Mouse (Mus musculus) neural tube, embryonic 11.5 days (tissue): ENCODE results near the gene Psd. TPM values are rescaled to one million over a fixed set of nuclear protein-coding genes. Genes with fewer than 3 reads are reported as not detected.

ENCODE experiments used
- ATAC-seq: fragments of 200-750 bp; cut with Nextera tagmentation; 2 replicates; pipeline ENCODE4 v1.8.0; 2017; ENCODE audit warnings: moderate number of reproducible peaks, mild to moderate bottlenecking, moderate TSS enrichment, moderate library complexity; ENCODE audit not compliant: insufficient read depth, low FRiP score, low TSS enrichment
- DNase-seq: peaks from one replicate; pipeline ENCODE4 v3.0.0-alpha.2; 2015; ENCODE audit warnings: low spot score
- H3K27ac ChIP-seq: fragments of 300-500 bp; sonication (generic); 2 replicates; pipeline ENCODE4 v1.5.1; 2014; ENCODE audit warnings: low read depth, mild to moderate bottlenecking, low read length
- H3K27me3 ChIP-seq: fragments of 300-500 bp; sonication (generic); 2 replicates; pipeline ENCODE4 v1.6.1; 2014; ENCODE audit warnings: mild to moderate bottlenecking, low read length, mixed read lengths; ENCODE audit not compliant: control insufficient read depth, insufficient read depth
- H3K36me3 ChIP-seq: fragments of 300-500 bp; sonication (generic); 2 replicates; pipeline ENCODE4 v1.6.1; 2014; ENCODE audit warnings: mild to moderate bottlenecking, low read length, moderate library complexity, mixed read lengths; ENCODE audit not compliant: control insufficient read depth, insufficient read depth
- H3K4me1 ChIP-seq: fragments of 300-500 bp; sonication (generic); 2 replicates; pipeline ENCODE4 v1.6.1; 2014; ENCODE audit warnings: low read length, mixed read lengths; ENCODE audit not compliant: control insufficient read depth, insufficient read depth
- H3K4me2 ChIP-seq: fragments of 300-500 bp; sonication (generic); 2 replicates; pipeline ENCODE4 v1.6.1; 2014; ENCODE audit warnings: low read depth, mild to moderate bottlenecking, moderate library complexity
- H3K4me3 ChIP-seq: fragments of 300-500 bp; sonication (generic); 2 replicates; pipeline ENCODE4 v1.5.1; 2014; ENCODE audit warnings: low read depth, low read length
- H3K9ac ChIP-seq: fragments of 300-500 bp; sonication (generic); 2 replicates; pipeline ENCODE4 v1.6.1; 2014; ENCODE audit warnings: mild to moderate bottlenecking, low read length
- H3K9me3 ChIP-seq: fragments of 300-500 bp; sonication (generic); 2 replicates; pipeline ENCODE4 v1.6.1; 2016; ENCODE audit warnings: low read length; ENCODE audit not compliant: control insufficient read depth
- WGBS: fragments of 180-500 bp; shearing (Covaris S2); extraction: QIAGEN DNeasy Blood & Tissue Kit; methylation state at CpG from one replicate; pipeline ENCODE4 v1.1.7; 2014; 5-methylcytosine and 5-hydroxymethylcytosine counted together
- polyA plus RNA-seq: library from polyadenylated mRNA; unstranded; fragments of >200 nt; fragmentation: Nextera tagmentation; extraction: Ambion mirVana; gene quantifications from 2 replicates; pipeline ENCODE4 v1.2.1, GENCODE M21; 2014

Gene Psd
- polyA plus RNA-seq, 1 experiment from 2014 or later, result 10.9 TPM

GRCm38 (mm10) chr19:46331936-46332335, 5.0 kb upstream of the Psd start:
- H3K27me3 ChIP-seq, result 0 out of 2 replicates have a peak, but pooled peaks cover 4% of the 10 kb centered on the region
- H3K4me3 ChIP-seq, result no peak overlapping the region
- H3K9ac ChIP-seq, result no peak overlapping the region
- no peak for DNase-seq
- no peak overlapping the region for H3K4me2 ChIP-seq
- peaks cover 2% of the 10 kb centered on the region; the same call in 1 of the 2 replicates for H3K36me3 ChIP-seq
- no peaks in the 10 kb centered on the region for H3K9me3 ChIP-seq
- ATAC-seq, result no peak
- H3K4me1 ChIP-seq, result peaks cover 16% of the 10 kb centered on the region
- H3K27ac ChIP-seq, result no peak overlapping the region
- 87% methylated on average over 3 of the region's 3 CpGs for WGBS

- no peak overlapping the region for H3K4me2 ChIP-seq
- peaks cover 2% of the 10 kb centered on the region; the same call in 1 of the 2 replicates for H3K36me3 ChIP-seq
- DNase-seq, result no peak
- no peak for ATAC-seq
- peaks cover 6% of the 10 kb centered on the region; the same call in 1 of the 2 replicates for H3K27me3 ChIP-seq
- H3K9ac ChIP-seq, result no peak overlapping the region
- H3K4me3 ChIP-seq, result no peak overlapping the region
- 92% methylated on average over 14 of the region's 14 CpGs for WGBS
- peaks cover 19% of the 10 kb centered on the region for H3K4me1 ChIP-seq
- no peak overlapping the region for H3K27ac ChIP-seq
- H3K9me3 ChIP-seq, result no peaks in the 10 kb centered on the region
Measured at GRCm38 (mm10) chr19:46331326-46331725, 4.4 kb upstream of the Psd start.

GRCm38 (mm10) chr19:46330696-46331095, 3.7 kb upstream of the Psd start:
- ATAC-seq (no peak), DNase-seq (no peak)
- WGBS, result 95% methylated on average over 12 of the region's 12 CpGs
- H3K4me2 ChIP-seq, result no peak overlapping the region
- no peak overlapping the region for H3K4me3 ChIP-seq
- peaks cover 2% of the 10 kb centered on the region; the same call in 1 of the 2 replicates for H3K36me3 ChIP-seq
- peaks cover 10% of the 10 kb centered on the region; the same call in 1 of the 2 replicates for H3K27me3 ChIP-seq
- H3K9ac ChIP-seq, result no peak overlapping the region
- no peak overlapping the region for H3K27ac ChIP-seq
- H3K4me1 ChIP-seq, result peaks cover 20% of the 10 kb centered on the region
- H3K9me3 ChIP-seq, result no peaks in the 10 kb centered on the region

GRCm38 (mm10) chr19:46329951-46330350, 3.0 kb upstream of the Psd start:
- Histone ChIP-seq H3K9ac (no peak overlapping the region), H3K27ac (no peak overlapping the region), H3K4me2 (peak overlapping the region; percentile 19; the same call in 1 of the 2 replicates), H3K4me3 (no peak overlapping the region), H3K36me3 (peaks cover 2% of the 10 kb centered on the region; the same call in 1 of the 2 replicates), H3K4me1 (peaks cover 20% of the 10 kb centered on the region), H3K9me3 (no peaks in the 10 kb centered on the region), H3K27me3 (peaks cover 17% of the 10 kb centered on the region)
- peak; percentile 87 for DNase-seq
- WGBS, result 6% methylated on average over 16 of the region's 16 CpGs
- no peak; the same call in 1 of the 2 replicates for ATAC-seq

GRCm38 (mm10) chr19:46329031-46329641, 2.2 kb upstream of the Psd start:
- Histone ChIP-seq H3K9ac (peak overlapping the region; percentile 69), H3K4me1 (peaks cover 20% of the 10 kb centered on the region), H3K4me3 (peak overlapping the region; percentile 73), H3K4me2 (peak overlapping the region; percentile 100), H3K27me3 (peaks cover 25% of the 10 kb centered on the region), H3K27ac (peak overlapping the region; percentile 90), H3K9me3 (no peaks in the 10 kb centered on the region), H3K36me3 (peaks cover 2% of the 10 kb centered on the region; the same call in 1 of the 2 replicates)
- 1% methylated on average over 54 of the region's 54 CpGs for WGBS
- DNase-seq (no peak), ATAC-seq (peak; percentile 4; the same call in 1 of the 2 replicates)

GRCm38 (mm10) chr19:46328081-46329030, 1.4 kb upstream of the Psd start, which contains the start of gene Fbxl15:
Gene Fbxl15, plus strand, starts transcription at chr19:46328184.
- H3K4me1 ChIP-seq, result peaks cover 20% of the 10 kb centered on the region
- under 1% methylated on average over 77 of the region's 81 CpGs for WGBS
- DNase-seq (peak; percentile 96), ATAC-seq (peak; percentile 86)
- H3K4me2 ChIP-seq, result peak within 1 kb of the TSS; percentile 100
- peak within 1 kb of the TSS; percentile 69 for H3K9ac ChIP-seq
- H3K4me3 ChIP-seq, result peak within 1 kb of the TSS; percentile 73
- H3K27me3 ChIP-seq, result peaks cover 29% of the 10 kb centered on the region
- no peaks in the 10 kb centered on the region for H3K9me3 ChIP-seq
- peaks cover 2% of the 10 kb centered on the region; the same call in 1 of the 2 replicates for H3K36me3 ChIP-seq
- peak within 1 kb of the TSS; percentile 90 for H3K27ac ChIP-seq

- peak overlapping the region; percentile 90 for H3K27ac ChIP-seq
- no peak for DNase-seq
- H3K27me3 ChIP-seq, result peaks cover 31% of the 10 kb centered on the region
- peak overlapping the region; percentile 100 for H3K4me2 ChIP-seq
- H3K4me3 ChIP-seq, result peak overlapping the region; percentile 73
- no peak for ATAC-seq
- 28% methylated on average over 14 of the region's 14 CpGs for WGBS
- no peaks in the 10 kb centered on the region for H3K9me3 ChIP-seq
- peak overlapping the region; percentile 69 for H3K9ac ChIP-seq
- H3K4me1 ChIP-seq, result peaks cover 20% of the 10 kb centered on the region
- H3K36me3 ChIP-seq, result peaks cover 2% of the 10 kb centered on the region; the same call in 1 of the 2 replicates
Measured at GRCm38 (mm10) chr19:46327531-46328064, 642 bp upstream of the Psd start.

- peaks cover 35% of the 10 kb centered on the region for H3K27me3 ChIP-seq
- peak overlapping the region; percentile 51 for H3K4me2 ChIP-seq
- no peaks in the 10 kb centered on the region for H3K9me3 ChIP-seq
- peaks cover 2% of the 10 kb centered on the region; the same call in 1 of the 2 replicates for H3K36me3 ChIP-seq
- peak overlapping the region; percentile 73 for H3K4me3 ChIP-seq
- H3K9ac ChIP-seq, result peak overlapping the region; percentile 26
- ATAC-seq (no peak), DNase-seq (peak; percentile 10)
- no peak overlapping the region for H3K27ac ChIP-seq
- H3K4me1 ChIP-seq, result peaks cover 32% of the 10 kb centered on the region
- 4% methylated on average over 29 of the region's 29 CpGs for WGBS
Measured at GRCm38 (mm10) chr19:46326019-46326755, 769 bp downstream of the Psd start.
